Mouse (Mus musculus) heart, postnatal 10 days (tissue): ENCODE measurements around the gene Ogdhl. TPM values are rescaled to one million over a fixed set of nuclear protein-coding genes. Genes with fewer than 3 reads are reported as not detected.

Source experiments
- DNase-seq, 2 experiments: peaks; one replicate each; pipeline ENCODE4 v3.0.0; 2021
- intact Hi-C: fragments of 180-260 bp; cut with DNase I; formaldehyde crosslinking; loops from one replicate; pipeline ENCODE4 v1.15.1; 2025
- total RNA-seq, 2 experiments: library from RNA; stranded (reverse); gene quantifications; 2 replicates each; pipeline ENCODE4 v1.2.3; 2021

Ogdhl gene
- total RNA-seq, 2 experiments from 2014 or later = 13.3 to 14.2 TPM

DNA sequence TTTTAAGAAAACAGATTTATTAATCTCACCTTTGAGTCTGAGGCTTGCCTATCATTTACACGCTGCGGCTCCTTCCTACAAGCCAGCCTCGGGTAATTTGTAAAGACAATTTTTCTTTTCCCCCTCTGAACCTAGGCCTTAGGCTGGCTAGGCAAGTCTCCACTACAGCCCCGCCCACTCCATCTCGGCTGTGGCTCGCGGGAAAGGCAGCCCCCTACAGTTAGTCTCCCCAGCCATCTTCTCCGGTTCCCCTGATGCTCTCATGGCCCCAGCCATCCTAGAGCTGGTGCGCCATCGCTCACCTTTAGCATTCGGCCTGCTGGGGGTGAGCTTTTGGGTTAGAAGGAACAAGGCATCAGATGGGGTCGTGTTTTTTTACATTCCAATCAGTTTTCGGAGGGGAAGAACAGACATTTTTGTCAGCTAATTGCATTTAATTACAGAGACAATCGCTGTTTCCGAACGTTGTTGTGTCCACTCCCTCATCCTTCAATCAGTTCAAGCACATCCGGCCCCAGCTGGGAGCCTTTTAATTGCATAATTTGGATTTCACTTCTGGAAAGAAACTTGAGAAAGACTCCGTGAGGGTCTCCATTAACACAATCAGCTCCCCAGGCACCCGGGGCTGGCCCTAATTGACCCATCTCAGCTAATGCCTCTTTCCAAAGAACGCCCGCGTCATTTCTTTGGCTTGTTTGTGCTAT lies 57.7 kb downstream of the Ogdhl start:
- intact Hi-C loops = no loop called here
- DNase-seq = no peak

DNA sequence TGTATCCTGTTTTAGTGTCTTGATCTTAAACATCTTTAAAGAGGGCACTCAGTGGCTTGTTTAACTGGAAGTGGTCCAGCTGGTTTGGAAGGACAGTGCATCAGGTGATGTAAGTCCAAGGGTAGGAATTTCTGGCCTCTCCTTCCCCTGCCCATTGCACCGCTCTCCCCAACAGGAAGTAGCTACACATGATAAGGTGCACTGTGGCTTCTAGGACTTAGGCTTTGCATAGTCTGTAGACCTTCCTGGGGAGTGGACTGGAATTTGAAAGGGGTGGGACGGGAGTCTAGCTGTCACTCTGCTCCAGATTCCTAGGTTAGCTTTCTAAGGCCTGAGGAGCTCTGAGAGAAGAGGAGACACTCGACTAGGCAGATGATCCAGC lies 58.3 kb downstream of the Ogdhl start:
- intact Hi-C loops = no loop called here

DNA sequence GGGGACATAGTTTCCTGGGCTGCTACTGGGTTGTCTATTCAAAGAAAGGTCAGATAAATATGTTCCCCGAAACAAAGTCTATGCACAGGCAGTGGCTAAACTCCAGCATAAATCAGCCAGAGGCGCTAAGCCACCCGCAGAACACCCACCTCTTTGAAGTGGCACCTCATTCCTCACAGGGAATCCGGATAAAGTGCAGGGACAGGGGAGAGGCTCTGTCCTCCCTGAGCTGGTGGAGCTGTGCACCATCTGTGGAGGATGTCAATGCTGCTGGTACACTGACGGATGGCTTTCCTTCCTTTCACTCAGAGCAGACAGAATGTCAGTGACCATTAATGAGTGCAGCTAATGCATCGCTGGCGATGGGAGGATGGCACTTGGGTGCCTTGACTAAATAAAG lies 59.2 kb downstream of the Ogdhl start:
- intact Hi-C loops = no loop called here

More for the DNA sequence above, 58.3 kb downstream of the Ogdhl start:
- no peak for DNase-seq

DNA sequence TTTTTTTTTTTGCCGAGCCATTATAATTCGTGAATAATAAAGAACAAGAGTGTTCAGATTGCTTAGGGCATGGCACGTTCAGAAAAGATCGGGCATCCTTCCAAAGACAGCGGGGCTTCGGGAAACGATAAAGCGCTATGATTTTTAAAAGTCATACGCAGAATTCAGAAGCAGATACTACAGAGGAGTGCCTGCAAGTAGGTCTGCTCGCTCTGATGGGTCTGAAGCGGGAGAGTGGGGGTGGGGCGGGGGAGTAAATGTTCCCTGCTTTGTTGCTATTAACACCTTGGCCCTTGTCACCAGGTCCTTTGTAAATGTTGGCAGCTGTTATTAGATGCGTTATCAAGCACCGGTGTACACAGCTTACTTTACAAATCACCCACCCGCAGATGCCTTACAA lies 59.8 kb downstream of the Ogdhl start:
- peak; percentile 10 to 22 for DNase-seq

More for the DNA sequence above, 59.2 kb downstream of the Ogdhl start:
- DNase-seq = peak; percentile 6 to 10

DNA sequence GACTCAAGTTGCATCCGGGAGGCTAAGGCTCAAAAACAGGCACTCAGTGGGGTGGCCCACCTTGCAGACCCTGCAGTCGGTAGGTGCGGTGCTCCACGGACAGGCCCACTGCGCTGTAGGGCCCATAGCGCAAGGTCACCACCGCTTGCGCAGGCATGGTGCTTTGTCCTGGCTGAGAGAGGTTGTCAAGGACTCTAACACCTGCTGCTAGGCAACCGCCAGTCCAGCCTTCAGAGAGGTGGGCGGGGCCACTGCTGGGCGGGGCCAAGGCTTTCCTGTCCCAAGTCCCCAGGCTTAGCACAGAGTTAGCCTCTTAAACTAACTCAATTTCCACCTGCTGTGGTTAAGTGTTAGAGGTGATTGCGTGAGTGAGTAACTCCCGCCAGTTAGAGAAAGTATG lies 66.4 kb downstream of the Ogdhl start, which contains the start of gene 1700024G13Rik:
TSS of gene 1700024G13Rik (minus strand) at position 196 of the 400 bp plus-strand sequence.
- intact Hi-C loops = no loop called here
- DNase-seq = peak; percentile 55 to 64

More for the DNA sequence above, 59.8 kb downstream of the Ogdhl start:
- intact Hi-C loops = no loop called here

Other genes starting within 250 kb of the Ogdhl start
- gene Oxnad1, start 236.6 kb upstream of the Ogdhl start, total RNA-seq = 10 to 100 TPM; 45.1 to 49.3 TPM
- 10 to 100 TPM; 83.4 to 83.7 TPM for gene Dph3, start 236.3 kb upstream of the Ogdhl start, total RNA-seq
- not detected for gene Msmb, start 180.0 kb upstream of the Ogdhl start, total RNA-seq
- 100 to 1,000 TPM; 112 to 129 TPM for gene Ncoa4, start 162.2 kb upstream of the Ogdhl start, total RNA-seq
- gene Timm23, start 120.1 kb upstream of the Ogdhl start, total RNA-seq = 100 to 1,000 TPM; 159 to 184 TPM
- 10 to 100 TPM; 24.3 to 29.6 TPM for gene Parg, start 120.1 kb upstream of the Ogdhl start, total RNA-seq
- not detected for gene 1700024G13Rik, start 66.4 kb downstream of the Ogdhl start, total RNA-seq
- gene Slc18a3, start 142.8 kb downstream of the Ogdhl start, total RNA-seq = not detected
- gene Chat, start 144.0 kb downstream of the Ogdhl start, total RNA-seq = not detected
- 1 to 10 TPM; 7.0 to 7.3 TPM for gene Ercc6, start 191.5 kb downstream of the Ogdhl start, total RNA-seq